7 mouse cellular contexts compared by ENCODE assay signal in genomic region chr13:97824071-97824716, GRCm38 (mm10).
DNase-seq lines count a peak whose midpoint lies in the region; ATAC-seq and TF ChIP-seq lines count a peak whose summit lies in the region.

No protein-coding gene starts in this region.

- DNase-seq in Muller cell, postnatal 12 days (ENCODE audit: inconsistent ontology term) = peak; percentile 38
- peak; percentile 74 for DNase-seq in forebrain, postnatal 0 days
- peak; percentile 50 for DNase-seq in intestine, embryonic 14.5 days (ENCODE audit: low spot score)
- DNase-seq in right cerebral cortex, postnatal 4 days = peak; percentile 33
- no peak for DNase-seq in spleen, postnatal 14 days (ENCODE audit: low spot score in 2 of 2)

- H3K27ac ChIP-seq in forebrain, postnatal 0 days (ENCODE audit: low read depth, low read length) = peak overlapping the region; percentile 47
- no peak overlapping the region for H3K27ac ChIP-seq in intestine, embryonic 14.5 days (ENCODE audit: low read depth)
- H3K27ac ChIP-seq in liver, embryonic 15.5 days (replicated peaks) = no peak overlapping the region

- H3K9ac ChIP-seq in forebrain, postnatal 0 days = peak overlapping the region; percentile 31
- no peak overlapping the region for H3K9ac ChIP-seq in intestine, embryonic 14.5 days (ENCODE audit: low read length)
- H3K9ac ChIP-seq in liver, embryonic 15.5 days = no peak overlapping the region

- H3K27me3 ChIP-seq in forebrain, postnatal 0 days (ENCODE audit: insufficient read depth, low read length) = no peaks in the 10 kb centered on the region
- H3K27me3 ChIP-seq in intestine, embryonic 14.5 days (replicated peaks; ENCODE audit: control insufficient read depth, insufficient read depth, low read length) = no peaks in the 10 kb centered on the region
- H3K27me3 ChIP-seq in liver, embryonic 15.5 days = peaks cover 5% of the 10 kb centered on the region; the same call in 1 of the 2 replicates

- 10% methylated on average over 20 of the region's 20 CpGs for WGBS in forebrain, postnatal 0 days
- WGBS in intestine, embryonic 14.5 days = 38% methylated on average over 20 of the region's 20 CpGs
- WGBS in liver, embryonic 15.5 days (ENCODE audit: insufficient replicate concordance) = 57% methylated on average over 20 of the region's 20 CpGs

- no peak for TF ChIP-seq CTCF in forebrain, postnatal 0 days (IDR thresholded peaks at IDR 0.05; ENCODE audit: low read depth)

- ATAC-seq in cerebellum, adult (ENCODE audit: insufficient number of reproducible peaks, low FRiP score, low TSS enrichment) = peak; percentile 74
- ATAC-seq in forebrain, postnatal 0 days = peak; percentile 83
- ATAC-seq in intestine, embryonic 14.5 days (replicated peaks; ENCODE audit: low FRiP score, low TSS enrichment, low read depth) = no peak
- no peak for ATAC-seq in liver, embryonic 15.5 days (ENCODE audit: insufficient read depth)

- H3K36me3 ChIP-seq in forebrain, postnatal 0 days (ENCODE audit: insufficient read depth) = no peaks in the 10 kb centered on the region
- no peaks in the 10 kb centered on the region for H3K36me3 ChIP-seq in intestine, embryonic 14.5 days (ENCODE audit: control insufficient read depth, insufficient read depth, low read length)
- H3K36me3 ChIP-seq in liver, embryonic 15.5 days (replicated peaks) = no peaks in the 10 kb centered on the region

- H3K4me1 ChIP-seq in forebrain, postnatal 0 days (ENCODE audit: insufficient read depth) = peaks cover 28% of the 10 kb centered on the region
- H3K4me1 ChIP-seq in intestine, embryonic 14.5 days (replicated peaks; ENCODE audit: control insufficient read depth, insufficient read depth, low read length) = peaks cover 21% of the 10 kb centered on the region
- no peaks in the 10 kb centered on the region for H3K4me1 ChIP-seq in liver, embryonic 15.5 days (replicated peaks)

- H3K9me3 ChIP-seq in forebrain, postnatal 0 days (ENCODE audit: low read length) = no peaks in the 10 kb centered on the region
- no peaks in the 10 kb centered on the region for H3K9me3 ChIP-seq in intestine, embryonic 14.5 days (ENCODE audit: control insufficient read depth, low read length)
- H3K9me3 ChIP-seq in liver, embryonic 15.5 days (replicated peaks) = no peaks in the 10 kb centered on the region

- peak overlapping the region; percentile 51 for H3K4me2 ChIP-seq in forebrain, postnatal 0 days (ENCODE audit: low read depth)
- H3K4me2 ChIP-seq in intestine, embryonic 14.5 days (ENCODE audit: low read length) = peak overlapping the region; percentile 47
- 0 out of 2 replicates have a peak overlapping the region, but pooled peaks have one; percentile 5 for H3K4me2 ChIP-seq in liver, embryonic 15.5 days

- H3K4me3 ChIP-seq in forebrain, postnatal 0 days (ENCODE audit: low read depth, low read length) = peak overlapping the region; percentile 9
- H3K4me3 ChIP-seq in intestine, embryonic 14.5 days (ENCODE audit: low read depth, low read length) = no peak overlapping the region
- H3K4me3 ChIP-seq in liver, embryonic 15.5 days (replicated peaks) = no peak overlapping the region

Comparison
In these comparisons a context has a peak if more than half of its experiments do, and no peak if none do; other contexts are left out.
1. DNase-seq: peak in Muller cell, postnatal 12 days (single experiment), forebrain, postnatal 0 days (single experiment), intestine, embryonic 14.5 days (single experiment) and right cerebral cortex, postnatal 4 days (single experiment); none in spleen, postnatal 14 days (0 of 2).
2. ATAC-seq: peak in cerebellum, adult (single experiment) and forebrain, postnatal 0 days (single experiment); none in intestine, embryonic 14.5 days (single experiment) and liver, embryonic 15.5 days (single experiment).
3. Peak in every context shown above with its lines, with median percentiles within 50 percentile points of each other: H3K4me2 ChIP-seq.